Mouse (Mus musculus): ENCODE measurements at regions not wholly inside any gene's neighbourhood (a gene's known extent, or its start where the extent isn't known, plus 50 kb on each side); places are given as distances from the start of the nearest gene placed in this dataset.
A peak's percentile ranks its signal among the peaks of the same experiment; 100 is the strongest.

DNA sequence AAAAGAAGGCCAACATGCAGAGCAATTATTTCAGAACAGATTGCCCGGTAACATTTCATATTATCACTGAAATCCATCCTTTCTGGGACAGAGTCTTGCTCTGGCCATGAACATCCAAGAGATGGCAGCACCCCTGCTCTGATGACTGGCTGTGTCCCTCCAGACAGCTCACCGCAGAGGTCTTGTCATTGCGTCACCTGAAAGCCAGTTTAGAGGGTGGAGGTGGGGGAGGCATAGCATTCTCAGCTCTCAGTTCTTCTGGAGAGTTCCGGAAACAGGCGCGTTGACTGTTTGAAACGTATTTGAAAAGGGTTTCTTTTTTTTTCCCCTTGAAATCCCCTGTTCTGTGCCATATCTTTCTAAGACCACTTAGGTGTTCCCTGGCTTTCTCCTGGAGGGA, 145.7 kb upstream of the Pgrmc2 start:
- no peak overlapping the region for H3K4me2 ChIP-seq (ENCODE audit: low read length)
- no peaks in the 10 kb centered on the region for H3K4me1 ChIP-seq (replicated peaks; ENCODE audit: insufficient read depth, low read length)
- peak; percentile 92 for ATAC-seq (replicated peaks; ENCODE audit: low FRiP score, low read depth)
- no peak overlapping the region for H3K27ac ChIP-seq
- WGBS = 6% methylated on average over 7 of the region's 7 CpGs
- TF ChIP-seq CTCF (IDR thresholded peaks at IDR 0.05; ENCODE audit: low read depth) = peak; percentile 85
- no peaks in the 10 kb centered on the region for H3K27me3 ChIP-seq (ENCODE audit: insufficient read depth, low read length)
- H3K9me3 ChIP-seq (replicated peaks; ENCODE audit: low read length) = no peaks in the 10 kb centered on the region
- peak; percentile 87 for DNase-seq (ENCODE audit: low spot score)
- no peak overlapping the region for H3K9ac ChIP-seq (ENCODE audit: low read depth, low read length)
- no peak overlapping the region for H3K4me3 ChIP-seq (replicated peaks; ENCODE audit: low read depth, low read length)
- H3K36me3 ChIP-seq (ENCODE audit: insufficient read depth, low read length) = no peaks in the 10 kb centered on the region

DNA sequence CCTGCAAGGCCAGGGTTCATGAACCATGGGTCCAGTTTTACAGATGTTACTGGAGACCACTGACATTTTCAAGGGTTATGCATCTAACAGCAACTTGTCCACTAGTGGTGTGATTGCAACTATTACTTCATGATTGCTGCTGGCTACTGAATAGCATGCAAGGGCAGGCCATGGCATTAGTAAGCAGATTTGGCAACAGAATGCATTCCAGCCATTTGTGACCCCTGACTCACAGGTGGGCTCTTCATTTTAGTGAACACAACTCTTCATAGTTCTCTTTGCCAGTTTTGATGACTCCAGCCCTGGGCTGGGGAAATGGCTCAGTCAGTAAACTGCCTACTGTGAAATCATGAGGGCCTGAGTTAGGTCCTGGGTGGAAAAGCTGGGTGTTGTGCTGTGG, 137.9 kb upstream of the Pgrmc2 start:
- no peaks in the 10 kb centered on the region for H3K4me1 ChIP-seq (replicated peaks; ENCODE audit: insufficient read depth, low read length)
- DNase-seq (ENCODE audit: low spot score) (no peak), ATAC-seq (replicated peaks; ENCODE audit: low FRiP score, low read depth) (no peak)
- no peak overlapping the region for H3K4me2 ChIP-seq (ENCODE audit: low read length)
- H3K4me3 ChIP-seq (replicated peaks; ENCODE audit: low read depth, low read length) = no peak overlapping the region
- H3K27ac ChIP-seq = no peak overlapping the region
- H3K9ac ChIP-seq (ENCODE audit: low read depth, low read length) = no peak overlapping the region
- no peaks in the 10 kb centered on the region for H3K27me3 ChIP-seq (ENCODE audit: insufficient read depth, low read length)
- TF ChIP-seq CTCF (IDR thresholded peaks at IDR 0.05; ENCODE audit: low read depth) = no peak
- H3K36me3 ChIP-seq (ENCODE audit: insufficient read depth, low read length) = no peaks in the 10 kb centered on the region
- H3K9me3 ChIP-seq (replicated peaks; ENCODE audit: low read length) = no peaks in the 10 kb centered on the region

DNA sequence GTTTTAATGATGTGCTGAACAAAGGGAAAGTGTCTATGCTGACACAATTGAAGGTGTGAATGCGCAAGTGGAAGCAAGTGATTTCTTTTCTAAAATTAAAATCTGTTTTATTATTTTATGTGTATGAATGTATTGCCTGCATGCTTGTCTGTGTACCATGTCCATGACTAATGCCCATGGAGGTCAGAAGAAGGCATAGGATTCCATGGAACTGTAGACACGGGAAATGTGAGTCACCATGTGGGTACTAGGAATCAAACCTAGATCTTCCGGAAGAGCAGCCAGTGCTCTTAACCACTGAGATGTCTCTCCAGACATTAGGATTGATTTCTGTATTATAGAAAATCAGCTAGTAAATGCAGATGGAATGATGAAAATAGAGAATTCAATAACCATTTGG, 134.9 kb upstream of the Pgrmc2 start:
- H3K27ac ChIP-seq = no peak overlapping the region
- 88% methylated on average over 3 of the region's 3 CpGs for WGBS
- no peaks in the 10 kb centered on the region for H3K36me3 ChIP-seq (ENCODE audit: insufficient read depth, low read length)
- no peaks in the 10 kb centered on the region for H3K27me3 ChIP-seq (ENCODE audit: insufficient read depth, low read length)
- no peak overlapping the region for H3K4me3 ChIP-seq (replicated peaks; ENCODE audit: low read depth, low read length)
- no peaks in the 10 kb centered on the region for H3K9me3 ChIP-seq (replicated peaks; ENCODE audit: low read length)
- no peak for ATAC-seq (replicated peaks; ENCODE audit: low FRiP score, low read depth)
- H3K4me1 ChIP-seq (replicated peaks; ENCODE audit: insufficient read depth, low read length) = no peaks in the 10 kb centered on the region
- H3K9ac ChIP-seq (ENCODE audit: low read depth, low read length) = no peak overlapping the region
- DNase-seq (ENCODE audit: low spot score) = no peak
- TF ChIP-seq CTCF (IDR thresholded peaks at IDR 0.05; ENCODE audit: low read depth) = no peak
- no peak overlapping the region for H3K4me2 ChIP-seq (ENCODE audit: low read length)

DNA sequence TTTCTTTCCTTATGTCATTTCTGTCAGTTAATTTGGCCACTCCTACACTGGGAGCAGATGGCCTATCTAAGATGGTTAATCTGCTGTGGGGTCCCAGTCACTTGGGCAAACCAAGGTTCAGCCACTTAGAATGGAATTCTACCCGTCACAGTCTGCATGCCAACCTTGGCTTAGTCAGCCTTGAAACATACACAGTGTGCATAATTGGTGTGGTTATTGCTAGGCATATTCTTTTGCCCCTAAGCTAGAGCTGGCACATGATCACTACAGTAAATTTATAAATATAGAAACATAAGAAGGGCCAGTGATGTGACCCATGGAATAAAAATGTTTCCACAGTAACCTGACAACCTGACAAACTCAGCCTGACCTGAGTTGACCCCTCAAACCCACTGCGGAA, 130.7 kb upstream of the Pgrmc2 start:
- Histone ChIP-seq H3K4me3 (replicated peaks; ENCODE audit: low read depth, low read length) (no peak overlapping the region), H3K27ac (no peak overlapping the region), H3K4me2 (ENCODE audit: low read length) (no peak overlapping the region), H3K27me3 (ENCODE audit: insufficient read depth, low read length) (no peaks in the 10 kb centered on the region), H3K9me3 (replicated peaks; ENCODE audit: low read length) (no peaks in the 10 kb centered on the region), H3K9ac (ENCODE audit: low read depth, low read length) (no peak overlapping the region), H3K4me1 (replicated peaks; ENCODE audit: insufficient read depth, low read length) (no peaks in the 10 kb centered on the region), H3K36me3 (ENCODE audit: insufficient read depth, low read length) (no peaks in the 10 kb centered on the region)
- ATAC-seq (replicated peaks; ENCODE audit: low FRiP score, low read depth) = no peak; the same call in 1 of the 2 replicates
- no peak for DNase-seq (ENCODE audit: low spot score)
- no peak for TF ChIP-seq CTCF (IDR thresholded peaks at IDR 0.05; ENCODE audit: low read depth)
- WGBS = 32% methylated on average over 2 of the region's 2 CpGs

DNA sequence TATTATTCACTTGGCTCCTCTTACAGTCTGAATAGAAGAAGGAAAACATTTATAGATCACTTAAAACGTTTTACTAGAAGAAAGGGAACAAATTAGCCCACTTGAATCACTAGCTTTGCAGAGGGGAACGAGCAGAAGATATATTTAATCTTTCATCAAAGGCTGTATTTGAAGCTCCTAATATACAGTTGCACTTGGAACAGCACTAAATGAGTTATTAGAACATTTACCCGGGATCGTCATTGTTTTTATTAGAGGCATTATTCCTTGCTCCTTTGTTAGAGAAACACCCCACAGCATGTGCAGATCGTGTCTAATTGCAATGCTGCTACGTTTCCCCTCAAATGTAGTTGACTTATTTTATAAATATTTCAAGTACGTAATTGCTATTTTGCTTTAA, 127.5 kb upstream of the Pgrmc2 start:
- Histone ChIP-seq H3K9me3 (replicated peaks; ENCODE audit: low read length) (no peaks in the 10 kb centered on the region), H3K36me3 (ENCODE audit: insufficient read depth, low read length) (no peaks in the 10 kb centered on the region), H3K4me2 (ENCODE audit: low read length) (no peak overlapping the region), H3K27ac (no peak overlapping the region), H3K27me3 (ENCODE audit: insufficient read depth, low read length) (no peaks in the 10 kb centered on the region), H3K4me1 (replicated peaks; ENCODE audit: insufficient read depth, low read length) (no peaks in the 10 kb centered on the region), H3K4me3 (replicated peaks; ENCODE audit: low read depth, low read length) (no peak overlapping the region), H3K9ac (ENCODE audit: low read depth, low read length) (no peak overlapping the region)
- no peak for ATAC-seq (replicated peaks; ENCODE audit: low FRiP score, low read depth)
- no peak for TF ChIP-seq CTCF (IDR thresholded peaks at IDR 0.05; ENCODE audit: low read depth)
- DNase-seq (ENCODE audit: low spot score) = no peak
- WGBS = 56% methylated on average over 7 of the region's 7 CpGs

DNA sequence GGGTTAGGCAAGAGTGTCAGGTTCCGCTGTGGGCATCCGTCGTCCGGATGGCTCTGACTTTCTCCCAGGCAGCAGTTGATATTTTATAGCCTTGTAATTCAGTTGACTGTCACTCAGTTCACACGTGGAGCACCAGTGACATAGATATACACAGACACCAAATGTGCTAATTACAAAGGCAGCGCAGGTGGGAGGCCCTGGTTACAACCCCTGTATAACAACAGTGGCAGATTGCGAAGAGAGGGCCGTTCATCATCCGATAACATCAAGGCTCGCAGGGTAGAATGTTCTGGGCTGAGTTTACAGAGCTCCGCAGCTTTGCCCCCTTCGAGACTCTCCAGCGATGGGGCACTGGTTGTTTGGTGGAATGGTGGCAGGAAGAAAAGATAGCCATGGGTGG, 120.0 kb upstream of the Pgrmc2 start:
- Histone ChIP-seq H3K9me3 (replicated peaks; ENCODE audit: low read length) (no peaks in the 10 kb centered on the region), H3K36me3 (ENCODE audit: insufficient read depth, low read length) (no peaks in the 10 kb centered on the region), H3K27ac (no peak overlapping the region), H3K9ac (ENCODE audit: low read depth, low read length) (no peak overlapping the region), H3K4me2 (ENCODE audit: low read length) (no peak overlapping the region), H3K4me1 (replicated peaks; ENCODE audit: insufficient read depth, low read length) (no peaks in the 10 kb centered on the region), H3K4me3 (replicated peaks; ENCODE audit: low read depth, low read length) (no peak overlapping the region), H3K27me3 (ENCODE audit: insufficient read depth, low read length) (no peaks in the 10 kb centered on the region)
- ATAC-seq (replicated peaks; ENCODE audit: low FRiP score, low read depth) (peak; percentile 72), DNase-seq (ENCODE audit: low spot score) (peak; percentile 72)
- TF ChIP-seq CTCF (IDR thresholded peaks at IDR 0.05; ENCODE audit: low read depth) = no peak
- 16% methylated on average over 13 of the region's 13 CpGs for WGBS

DNA sequence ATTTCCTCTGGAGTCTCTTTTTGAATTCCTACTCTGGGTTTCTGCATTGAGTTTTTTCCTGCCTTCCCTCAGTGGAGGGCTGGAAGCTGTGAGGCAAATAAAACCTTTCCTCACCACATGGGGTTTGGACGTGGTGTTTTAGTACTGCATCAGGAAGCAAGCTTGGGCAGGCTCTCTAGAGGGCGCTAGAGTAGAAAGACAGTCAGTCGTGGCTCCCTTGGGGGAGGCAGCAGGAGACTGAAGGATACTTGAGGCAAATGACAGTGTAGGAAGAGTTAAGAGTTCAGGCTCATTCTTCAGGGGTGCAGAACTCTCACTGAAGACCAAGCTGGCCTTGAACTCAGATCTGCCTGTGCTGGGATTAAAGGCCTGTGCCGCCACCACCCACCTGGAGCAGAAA, 118.9 kb upstream of the Pgrmc2 start:
- 32% methylated on average over 4 of the region's 4 CpGs for WGBS
- H3K4me2 ChIP-seq (ENCODE audit: low read length) = no peak overlapping the region
- H3K4me1 ChIP-seq (replicated peaks; ENCODE audit: insufficient read depth, low read length) = no peaks in the 10 kb centered on the region
- H3K9me3 ChIP-seq (replicated peaks; ENCODE audit: low read length) = no peaks in the 10 kb centered on the region
- DNase-seq (ENCODE audit: low spot score) (peak; percentile 67), ATAC-seq (replicated peaks; ENCODE audit: low FRiP score, low read depth) (no peak)
- TF ChIP-seq CTCF (IDR thresholded peaks at IDR 0.05; ENCODE audit: low read depth) = peak; percentile 62
- H3K36me3 ChIP-seq (ENCODE audit: insufficient read depth, low read length) = no peaks in the 10 kb centered on the region
- no peaks in the 10 kb centered on the region for H3K27me3 ChIP-seq (ENCODE audit: insufficient read depth, low read length)
- H3K9ac ChIP-seq (ENCODE audit: low read depth, low read length) = no peak overlapping the region
- no peak overlapping the region for H3K27ac ChIP-seq
- H3K4me3 ChIP-seq (replicated peaks; ENCODE audit: low read depth, low read length) = no peak overlapping the region
